Mouse (Mus musculus) 3134 (cell line): Measurements from ENCODE around the gene Ccnf.

Source experiments
- DNase-seq: peaks from one replicate; pipeline ENCODE4 v3.0.0-alpha.2; 2011; ENCODE audit warnings: low spot score; ENCODE audit not compliant: insufficient read length; ENCODE audit errors: extremely low read depth

Gene Ccnf

GRCm38 (mm10) chr17:24225851-24226250 is 25.4 kb downstream of the Ccnf start:
- DNase-seq = no peak

DNA sequence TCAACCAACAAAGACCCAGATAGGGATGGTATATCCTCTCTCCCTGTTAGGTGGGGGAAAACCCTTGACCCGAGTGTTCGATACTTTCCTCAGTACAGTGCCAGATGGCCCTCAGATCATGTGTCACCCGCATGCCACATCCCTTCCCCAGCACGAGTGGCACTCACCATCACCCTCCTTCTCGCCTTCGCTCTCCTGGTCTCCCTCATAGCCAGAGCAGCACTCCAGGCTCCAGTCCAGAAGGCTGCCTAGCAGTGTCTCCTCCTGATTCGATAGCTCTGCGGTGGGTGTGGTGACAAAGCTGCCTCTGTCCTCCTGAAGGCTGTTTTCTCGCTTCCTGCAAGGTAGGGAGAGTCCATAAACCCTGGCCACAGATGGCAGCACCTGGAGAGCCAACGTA is 26.5 kb downstream of the Ccnf start:
- DNase-seq = no peak

DNA sequence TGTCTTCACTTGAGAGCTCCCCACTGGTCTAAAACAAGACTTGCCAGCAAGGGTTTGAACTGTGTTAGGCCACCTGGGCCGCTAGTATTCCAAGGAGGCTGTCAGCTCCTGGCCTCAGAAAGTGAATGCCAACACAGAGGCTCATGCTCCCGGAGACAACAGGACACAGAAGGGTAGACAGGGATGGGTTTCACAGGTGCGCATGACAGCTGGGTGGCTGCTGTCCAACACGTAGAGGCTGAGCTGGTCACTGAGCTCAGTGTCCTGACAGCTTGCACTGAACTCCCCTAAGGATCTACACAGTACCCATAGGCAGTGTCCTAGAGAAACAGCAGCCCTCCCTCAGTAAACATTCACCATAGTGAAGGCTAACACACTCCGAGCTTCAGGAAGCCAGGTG is 27.8 kb downstream of the Ccnf start:
- no peak for DNase-seq

DNA sequence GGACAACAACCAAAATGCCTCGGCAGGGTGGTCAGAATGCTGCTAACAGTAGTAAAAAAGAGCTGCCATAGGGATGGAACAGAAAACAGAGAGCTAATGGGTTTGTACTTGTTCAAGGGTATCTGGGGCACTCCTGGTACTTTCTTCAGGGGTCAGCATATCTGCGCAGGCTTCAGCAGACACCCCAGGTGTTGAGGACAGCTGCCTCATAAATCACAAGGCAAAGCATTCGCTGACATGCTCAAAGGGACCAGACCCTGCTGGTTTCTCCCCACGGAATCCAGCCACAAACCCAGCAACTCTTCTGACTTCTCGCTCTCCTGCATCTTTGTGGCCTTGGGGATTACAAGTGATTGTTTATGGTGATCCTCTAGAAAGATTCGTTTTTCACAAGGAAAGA is 28.6 kb downstream of the Ccnf start:
- DNase-seq = no peak

DNA sequence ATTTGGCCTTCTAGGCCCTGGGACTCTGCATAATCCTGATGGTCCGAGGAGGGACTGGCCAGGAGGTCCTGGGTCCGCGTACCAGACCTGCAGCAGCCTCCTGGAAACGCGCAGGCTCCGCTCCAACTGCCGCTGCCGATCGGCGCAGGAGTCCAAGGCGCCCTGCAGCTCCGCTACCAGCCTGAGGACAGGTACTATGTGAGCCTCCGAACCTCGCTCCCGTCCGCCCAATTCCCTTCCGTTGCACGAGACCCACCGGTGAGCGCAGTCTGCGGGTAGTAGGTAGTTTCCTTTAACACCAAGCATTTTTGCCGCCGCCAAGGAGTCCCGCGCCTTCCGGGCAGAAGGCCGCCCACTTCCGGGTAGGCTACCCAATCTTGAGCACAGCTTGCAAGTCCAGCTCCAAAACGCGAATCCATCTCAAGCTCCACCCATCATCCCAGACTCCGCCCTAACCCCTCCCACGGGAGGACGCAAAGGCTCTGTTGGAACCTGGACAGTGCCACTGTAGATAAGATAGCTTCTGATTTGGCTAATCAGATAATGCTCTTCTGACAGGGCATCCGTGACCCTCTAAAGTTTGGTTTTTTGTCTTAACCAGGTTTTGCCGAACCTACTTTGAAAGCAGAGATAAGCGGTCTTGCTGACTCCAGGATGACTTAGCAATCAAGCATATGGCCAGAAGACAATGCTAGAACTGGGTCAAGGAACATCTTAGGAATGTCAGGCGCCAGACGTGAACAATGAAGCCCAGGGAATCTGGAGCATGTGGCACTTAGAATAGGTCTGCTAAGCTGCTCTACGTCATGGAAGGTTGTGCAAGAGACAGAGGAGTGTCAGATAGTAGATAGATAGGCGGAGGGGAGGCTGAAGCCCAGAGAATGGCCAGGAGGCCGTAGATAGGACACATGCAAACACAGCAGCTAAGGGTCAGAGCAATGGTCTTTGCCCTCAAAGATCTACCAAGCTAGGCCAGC is 30.6 kb downstream of the Ccnf start, which contains the start of gene Tedc2:
Gene Tedc2, minus strand, starts transcription at position 417 of the 977 bp plus-strand sequence.
- peak; percentile 97 for DNase-seq

GRCm38 (mm10) chr17:24216836-24217235 is 34.4 kb downstream of the Ccnf start:
- no peak for DNase-seq

DNA sequence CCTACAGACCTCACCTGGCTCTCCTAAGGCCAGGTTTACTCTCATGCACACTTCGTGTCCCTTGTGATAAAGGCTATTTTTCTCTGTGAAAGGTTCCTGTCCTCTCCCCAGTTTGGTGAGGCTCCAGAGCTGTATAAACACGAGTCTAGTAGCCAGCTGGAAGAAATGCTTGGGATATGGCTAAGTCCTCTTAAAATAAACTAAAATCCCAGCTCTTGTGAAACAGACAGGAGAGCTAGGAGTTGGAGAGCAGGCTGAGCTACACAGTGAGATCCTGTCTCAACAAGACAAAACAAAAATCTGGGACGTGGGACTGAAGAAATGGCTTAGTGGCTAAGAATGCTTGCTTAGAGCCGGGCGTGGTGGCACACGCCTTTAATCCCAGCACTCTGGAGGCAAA is 38.1 kb downstream of the Ccnf start:
- DNase-seq = no peak

- DNase-seq = no peak
Measured at GRCm38 (mm10) chr17:24212441-24213018, 38.8 kb downstream of the Ccnf start.

DNA sequence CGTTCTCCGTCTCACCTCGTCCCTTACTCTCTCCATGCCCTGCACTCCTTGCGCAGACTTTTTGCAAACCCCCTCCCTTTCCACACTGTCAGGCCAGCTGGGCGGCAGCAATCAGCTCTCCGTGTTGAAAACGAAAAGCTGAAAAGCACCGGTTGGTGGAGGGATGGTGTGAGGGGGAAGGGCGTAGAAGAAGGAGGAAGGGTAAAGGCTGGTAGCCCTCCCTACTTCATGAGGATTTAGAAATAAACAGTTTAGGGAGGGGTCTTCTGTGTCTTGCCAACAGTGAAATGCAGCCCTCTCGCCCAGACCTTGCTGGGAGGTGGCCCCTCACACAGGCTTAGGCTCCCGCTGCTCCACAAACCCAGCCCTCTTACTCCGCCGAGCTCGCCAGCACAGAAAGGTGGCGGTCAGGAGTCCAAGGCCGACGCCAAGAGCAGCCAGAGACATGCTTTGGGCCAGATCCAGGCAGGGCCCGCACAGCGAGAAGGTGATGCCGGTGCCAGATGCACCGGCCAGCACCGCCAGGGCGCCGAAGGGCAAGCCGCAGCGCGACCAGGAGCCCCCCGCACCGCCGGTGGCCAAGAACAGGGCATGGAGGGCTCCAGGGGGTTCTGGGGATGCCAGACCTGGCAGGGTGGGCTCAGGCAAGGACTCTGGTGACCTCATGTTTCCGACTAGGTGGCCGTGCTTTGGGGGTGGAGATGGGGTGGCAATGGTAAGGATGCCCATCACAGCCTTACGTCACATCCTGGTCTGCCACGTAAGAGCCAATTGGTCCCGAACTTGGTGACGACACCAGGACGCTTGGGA is 39.4 kb downstream of the Ccnf start:
- DNase-seq = no peak

DNA sequence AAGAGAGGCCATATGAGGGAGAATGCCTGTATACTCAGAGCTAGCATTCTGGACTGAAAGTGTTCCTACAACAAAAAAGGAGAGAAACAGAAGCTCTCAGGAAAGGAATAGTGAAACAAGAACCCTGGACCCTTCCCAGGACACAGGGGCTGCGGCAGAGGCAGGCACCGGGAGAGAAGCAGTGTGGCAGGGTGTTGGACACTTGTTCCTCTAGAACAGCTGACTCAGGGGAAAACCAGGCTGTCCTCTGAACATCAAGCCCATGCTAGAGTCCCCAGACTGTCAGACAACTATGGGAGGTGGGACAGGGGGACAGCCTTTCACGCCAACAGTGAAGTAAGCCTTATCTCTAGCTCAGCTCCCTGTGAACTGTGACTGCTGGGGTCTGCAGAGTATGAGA is 40.7 kb downstream of the Ccnf start:
- DNase-seq = no peak

DNA sequence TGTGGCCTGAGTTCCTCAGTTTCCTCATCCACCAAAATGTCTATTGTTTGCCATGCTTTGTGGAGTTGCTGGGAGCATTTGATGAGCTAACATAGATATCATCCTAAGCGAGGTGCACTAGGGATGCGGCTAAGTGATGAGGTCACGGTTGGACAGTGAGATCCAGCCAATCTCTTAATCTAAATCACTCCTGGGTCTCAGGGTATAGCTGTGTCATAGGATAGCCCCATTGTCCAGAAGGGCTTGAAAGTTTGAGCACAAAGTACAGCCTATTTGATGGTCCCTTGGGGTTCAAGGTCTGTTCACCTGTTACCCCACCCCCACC is 41.4 kb downstream of the Ccnf start:
- DNase-seq = no peak

DNA sequence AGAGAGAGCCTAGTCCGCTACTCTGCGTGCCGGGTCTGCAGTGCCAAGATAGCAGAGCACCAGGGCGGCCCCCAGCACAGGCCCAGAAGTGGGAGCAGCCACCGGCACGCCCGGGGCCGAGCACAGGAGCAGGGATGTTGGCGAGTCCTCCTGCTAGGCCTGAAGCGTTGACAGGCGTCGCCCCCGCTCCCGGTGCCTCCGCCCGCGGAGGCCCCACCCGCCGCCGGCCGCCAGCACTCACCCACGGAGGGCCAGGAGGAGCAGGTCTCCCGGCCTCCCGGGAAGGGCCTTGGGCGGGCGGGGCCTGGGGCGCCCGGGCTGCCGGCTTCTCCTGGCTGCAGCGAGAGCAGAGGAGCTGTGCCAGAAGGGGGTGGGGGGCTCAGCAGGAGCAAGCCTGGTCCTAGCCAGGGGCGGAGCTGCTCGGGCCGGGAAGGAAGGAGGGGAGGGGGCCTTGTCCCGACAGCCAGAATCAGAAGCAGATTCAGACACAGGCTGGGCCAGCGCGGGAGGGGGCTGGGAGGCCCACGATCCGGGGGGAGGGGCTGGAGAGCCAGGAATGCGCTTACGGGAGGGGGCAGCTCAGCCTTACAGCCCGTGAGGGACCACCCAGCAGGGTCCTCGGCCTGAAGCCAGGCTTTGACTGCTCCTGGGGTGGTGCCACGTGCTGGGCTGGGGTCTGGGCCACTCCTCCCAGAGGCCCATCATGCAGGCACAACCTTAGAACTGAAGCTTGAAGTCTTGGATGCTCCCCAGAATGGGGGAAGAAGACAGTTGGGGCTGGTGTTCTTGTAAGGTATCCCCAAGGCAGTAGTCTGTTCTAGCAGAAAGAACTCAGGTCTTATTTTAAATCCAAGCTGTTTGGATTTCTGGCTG is 42.0 kb downstream of the Ccnf start, which contains the start of gene Ntn3:
Gene Ntn3, minus strand, starts transcription at position 489 of the 873 bp plus-strand sequence.
- DNase-seq = no peak

DNA sequence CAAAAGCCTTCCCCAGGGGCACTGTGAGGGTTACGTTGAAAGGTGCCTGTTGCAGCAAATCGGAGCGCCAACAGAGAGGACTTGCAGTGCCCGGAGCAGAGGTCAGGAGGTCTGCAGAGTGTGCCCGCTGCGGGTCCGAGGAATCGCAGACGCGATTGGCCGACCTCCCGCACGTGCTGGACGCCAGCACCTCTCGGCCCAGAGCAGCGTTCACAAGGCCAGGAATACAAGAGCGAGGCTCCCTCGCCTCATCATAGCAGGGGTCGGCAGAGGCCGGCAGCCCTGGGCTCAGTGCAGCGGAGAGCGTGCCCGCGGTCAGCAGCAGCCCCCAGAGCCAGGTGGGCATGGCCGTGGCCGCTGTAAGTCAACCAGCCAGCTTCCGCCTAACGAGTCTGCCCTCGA is 42.6 kb downstream of the Ccnf start:
- no peak for DNase-seq

DNA sequence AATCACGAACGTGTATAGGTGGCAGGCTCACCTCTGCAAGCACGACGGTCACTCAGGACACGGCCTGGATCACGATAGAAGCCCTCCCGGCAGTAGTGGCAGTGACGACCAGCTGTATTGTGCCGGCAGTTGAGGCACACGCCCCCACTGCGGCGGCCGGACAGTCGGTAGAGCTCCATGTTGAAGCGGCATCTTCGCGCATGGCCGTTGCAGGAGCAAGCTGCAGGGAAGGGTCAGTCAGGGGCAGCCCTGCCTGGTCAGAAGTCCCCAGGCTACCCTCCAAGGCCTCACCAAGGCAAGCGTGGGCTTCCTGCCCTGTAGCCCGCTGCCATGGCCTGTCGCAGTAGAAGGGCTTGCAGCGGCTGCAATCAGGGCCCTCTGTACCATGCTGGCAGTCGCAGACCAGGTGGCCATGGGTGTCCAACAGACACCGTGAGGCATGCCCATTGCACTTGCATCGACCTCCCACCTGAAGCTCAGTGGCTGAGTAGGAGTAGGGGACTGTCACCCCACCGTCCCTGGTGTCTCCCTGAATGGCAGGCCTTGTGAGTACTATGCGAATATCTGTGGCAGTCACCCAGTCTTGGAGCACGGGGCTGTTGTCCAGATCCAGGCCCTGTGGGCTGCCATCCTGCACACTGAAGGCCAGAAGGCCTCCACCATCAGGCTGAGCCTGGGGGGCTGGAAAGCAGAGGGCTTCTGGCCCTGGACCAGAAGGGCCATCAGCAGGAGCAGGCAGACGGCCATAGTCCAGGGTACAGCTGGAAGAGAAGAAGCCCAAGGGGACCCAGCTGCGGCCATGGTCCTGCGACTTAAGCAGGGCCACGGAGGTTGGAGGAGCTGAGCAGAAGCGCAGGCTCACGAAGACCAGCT is 43.3 kb downstream of the Ccnf start:
- DNase-seq = no peak

GRCm38 (mm10) chr17:24206451-24207351 is 44.6 kb downstream of the Ccnf start:
- DNase-seq = no peak

DNA sequence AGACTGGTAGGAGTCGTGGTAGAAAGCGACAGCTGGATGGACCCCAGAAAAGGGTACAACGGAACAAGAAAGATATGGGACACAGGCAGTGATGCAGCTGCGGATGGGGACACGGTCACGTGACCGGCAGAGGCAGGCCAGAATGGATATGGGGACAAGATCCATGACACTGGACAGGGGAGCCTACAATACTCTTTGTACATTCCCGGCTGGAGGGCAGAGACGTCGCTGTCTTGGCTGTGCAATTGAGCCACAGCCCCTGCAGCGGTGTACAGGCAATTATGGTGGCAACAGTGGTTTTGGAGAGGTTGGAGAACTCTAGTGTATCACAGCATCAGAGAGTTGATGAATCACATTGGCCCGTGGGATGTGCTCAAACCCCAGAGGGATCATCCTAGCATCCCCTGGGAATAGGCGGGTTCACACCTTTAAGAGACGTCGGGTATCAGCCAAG is 45.3 kb downstream of the Ccnf start:
- no peak for DNase-seq

DNA sequence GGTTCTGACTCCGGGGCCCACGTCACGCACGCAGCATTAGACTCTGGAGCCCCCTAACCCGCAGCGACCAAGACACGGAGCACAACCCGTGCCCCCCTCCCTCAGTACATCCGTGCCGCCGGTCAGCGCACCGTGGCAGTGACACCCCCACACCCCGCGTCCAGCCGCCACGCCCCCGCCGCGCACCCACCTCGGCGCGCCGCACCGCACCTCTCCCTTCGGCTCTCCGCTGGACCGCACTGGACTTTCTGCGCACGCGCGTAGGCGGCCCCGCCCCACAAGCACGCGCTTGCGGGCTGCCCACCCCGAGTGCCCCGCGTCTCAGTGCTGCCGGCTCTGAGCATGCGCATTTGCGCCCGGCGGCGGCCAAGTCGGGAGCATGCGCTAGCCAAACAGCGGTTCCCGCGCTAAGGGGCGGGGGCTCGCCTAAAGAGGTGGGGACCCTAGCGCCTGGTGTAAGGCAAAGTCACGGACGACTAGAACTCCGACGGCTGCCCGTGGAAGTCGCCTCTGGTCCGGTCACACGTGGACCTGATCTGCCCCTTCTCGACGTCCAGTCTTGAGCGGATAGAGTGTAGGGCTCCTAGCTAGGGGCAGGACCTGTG is 45.9 kb downstream of the Ccnf start, which contains the start of gene Tbc1d24:
Gene Tbc1d24, minus strand, starts transcription at position 279 of the 605 bp plus-strand sequence.
- peak; percentile 86 for DNase-seq

DNA sequence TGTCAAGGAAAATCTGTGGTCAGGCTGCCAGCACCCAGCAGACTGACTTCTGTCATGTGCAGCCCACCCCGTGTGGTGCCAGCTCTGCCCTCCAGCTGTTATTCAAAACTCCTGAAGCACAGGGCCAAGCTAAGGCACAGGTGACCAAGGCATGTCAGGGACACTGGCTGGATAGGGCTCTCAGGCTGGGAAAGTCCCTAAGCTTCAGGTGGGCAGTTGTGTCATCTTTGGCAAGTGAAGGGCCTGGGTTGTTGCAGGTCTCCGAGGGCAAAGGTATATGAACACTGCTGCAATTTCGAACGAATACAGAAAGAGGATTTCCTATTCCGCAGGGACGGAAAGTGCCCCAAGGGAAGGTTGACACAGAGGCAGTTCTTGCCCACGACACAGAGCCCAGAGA is 46.4 kb downstream of the Ccnf start:
- no peak for DNase-seq
